Mouse (Mus musculus): Measurements from ENCODE around the gene Tcp10a.
"Not testable (repeated sequence)": the region's sequence is repeated elsewhere in the genome, so short reads cannot be mapped to it uniquely, and the experiment has no call there.

Tcp10a gene

DNA sequence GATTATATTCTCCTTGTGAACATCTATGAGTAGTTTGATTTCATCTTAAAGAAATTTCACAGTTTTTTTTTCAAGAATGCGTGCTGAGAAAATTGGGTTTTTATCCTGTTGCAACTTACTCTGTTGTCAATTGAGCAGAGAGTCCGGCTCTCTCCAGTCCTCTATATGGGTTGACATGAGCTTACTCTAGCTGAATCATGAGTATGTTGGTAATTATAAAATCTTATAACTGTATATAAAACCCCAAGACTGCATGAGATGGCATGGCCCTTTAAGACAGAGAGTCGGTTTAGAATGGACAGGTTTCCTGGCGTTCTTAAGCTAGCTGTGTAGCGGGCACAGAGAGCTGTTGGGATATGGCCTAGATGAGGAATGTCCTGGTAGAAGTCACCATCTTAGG is at the start of gene Tcp10a:
TSS of gene Tcp10a (plus strand) at position 301 of the 400 bp plus-strand sequence.
- CTCF ChIA-PET, result not testable (repeated sequence)

- CTCF ChIA-PET, result no interaction called here
These were observed 45.7 kb upstream of the Tcp10a start for GRCm38 (mm10) chr17:7278702-7279242.

- CTCF ChIA-PET, result no interaction called here
These were observed 45.2 kb upstream of the Tcp10a start for GRCm38 (mm10) chr17:7279251-7279650.

- CTCF ChIA-PET, result no interaction called here
These were observed 40.0 kb upstream of the Tcp10a start for GRCm38 (mm10) chr17:7284297-7284910.

- CTCF ChIA-PET, result no interaction called here
These were observed 39.2 kb upstream of the Tcp10a start for GRCm38 (mm10) chr17:7285292-7285691.

- CTCF ChIA-PET, result no interaction called here
These were observed 37.9 kb upstream of the Tcp10a start for GRCm38 (mm10) chr17:7286422-7287050.

DNA sequence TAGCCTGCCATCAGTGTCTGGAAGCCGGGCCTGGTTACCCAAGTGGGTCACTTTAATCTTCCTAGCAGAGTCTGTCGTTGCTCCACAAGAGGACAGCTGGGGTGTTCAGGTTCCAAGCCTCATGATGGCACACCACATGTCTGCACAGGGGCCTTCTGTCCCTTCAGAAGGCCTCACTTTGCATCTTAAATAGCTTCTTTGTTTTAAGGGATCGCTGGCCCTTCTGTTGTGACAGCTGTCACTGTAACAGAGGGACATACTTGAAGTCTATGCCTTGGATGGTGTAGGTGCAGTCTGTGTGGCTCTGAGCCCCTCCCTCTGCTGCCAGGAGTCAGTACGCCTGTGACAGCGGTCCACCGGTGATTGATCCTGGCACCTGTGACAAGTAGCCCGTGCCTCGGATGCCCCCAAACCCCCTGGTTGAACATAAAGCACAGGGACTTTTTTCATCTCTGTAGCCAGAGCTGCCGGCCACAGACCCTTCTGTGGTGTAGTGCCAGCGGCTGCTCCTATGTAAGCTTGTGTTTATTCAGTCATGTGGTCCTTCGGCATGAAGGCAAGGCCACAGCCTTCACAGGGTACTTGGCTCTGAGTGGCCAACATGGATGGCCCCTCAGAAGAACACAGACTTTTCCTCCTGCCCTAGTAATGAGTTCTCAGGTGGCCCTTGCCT is 32.3 kb upstream of the Tcp10a start:
- CTCF ChIA-PET, result no interaction called here

- CTCF ChIA-PET, result not testable (repeated sequence)
These were observed 17.9 kb upstream of the Tcp10a start for GRCm38 (mm10) chr17:7306278-7307196.

GRCm38 (mm10) chr17:7315693-7316382 is 8.6 kb upstream of the Tcp10a start:
- CTCF ChIA-PET, result not testable (repeated sequence)

DNA sequence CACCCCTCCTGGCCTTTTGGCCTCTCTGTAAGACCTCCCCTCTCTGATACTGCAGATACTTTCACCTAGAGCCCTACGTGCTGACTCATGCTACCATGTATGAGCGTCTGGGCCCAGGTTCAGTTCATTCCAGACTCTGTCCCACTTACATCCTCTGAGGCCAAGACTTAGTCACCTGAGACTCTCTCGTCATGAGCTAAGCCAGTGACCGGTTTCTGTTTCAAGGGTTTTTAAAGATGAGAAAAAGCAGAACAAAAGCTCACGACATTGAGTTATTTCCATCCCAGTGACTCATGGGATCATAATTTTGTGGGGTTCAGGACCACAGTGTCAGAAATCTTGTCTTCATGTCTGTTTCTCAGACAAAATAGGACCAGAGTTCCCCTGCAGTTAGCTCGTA is 4.7 kb upstream of the Tcp10a start:
- CTCF ChIA-PET, result not testable (repeated sequence)

- CTCF ChIA-PET, result not testable (repeated sequence)
These were observed 2.0 kb downstream of the Tcp10a start for GRCm38 (mm10) chr17:7326415-7326814.

GRCm38 (mm10) chr17:7332745-7333144 is 8.3 kb downstream of the Tcp10a start:
- CTCF ChIA-PET, result not testable (repeated sequence)

GRCm38 (mm10) chr17:7337381-7337780 is 12.9 kb downstream of the Tcp10a start:
- CTCF ChIA-PET, result not testable (repeated sequence)

- CTCF ChIA-PET, result not testable (repeated sequence)
These were observed 24.3 kb downstream of the Tcp10a start for GRCm38 (mm10) chr17:7348765-7349164.

- CTCF ChIA-PET, result not testable (repeated sequence)
These were observed 28.1 kb downstream of the Tcp10a start, which contains the start of gene Ttll2 for GRCm38 (mm10) chr17:7352596-7352995. Gene Ttll2 (minus strand): TSS chr17:7352696.

GRCm38 (mm10) chr17:7359806-7360205 is 35.4 kb downstream of the Tcp10a start:
- CTCF ChIA-PET, result not testable (repeated sequence)

- CTCF ChIA-PET, result not testable (repeated sequence)
These were observed 36.5 kb downstream of the Tcp10a start for GRCm38 (mm10) chr17:7360749-7361465.

DNA sequence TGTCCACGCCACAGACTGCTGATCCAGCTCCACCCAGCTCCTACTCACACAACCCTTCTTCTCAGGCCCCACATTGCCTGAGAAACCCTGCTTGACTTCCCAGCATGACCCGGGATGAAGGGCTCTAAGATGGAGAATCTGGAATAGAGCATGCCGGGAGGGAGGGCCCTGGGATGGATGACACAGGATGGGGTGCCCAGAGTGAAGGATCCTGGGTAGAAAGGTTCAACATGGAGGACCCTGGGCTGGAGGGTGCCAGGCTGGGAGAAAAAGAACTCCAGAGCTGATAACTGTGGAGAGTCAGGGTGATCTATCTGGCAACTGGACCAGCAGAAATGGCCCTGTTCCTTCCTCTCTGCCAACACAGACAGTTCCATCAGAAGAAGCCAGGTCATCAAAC is 41.2 kb downstream of the Tcp10a start:
- CTCF ChIA-PET, result not testable (repeated sequence)

- CTCF ChIA-PET, result not testable (repeated sequence)
These were observed 41.8 kb downstream of the Tcp10a start for GRCm38 (mm10) chr17:7366265-7366664.

GRCm38 (mm10) chr17:7366676-7367374 is 42.4 kb downstream of the Tcp10a start:
- CTCF ChIA-PET, result not testable (repeated sequence)

Data from spleen, embryonic (tissue).